Mouse (Mus musculus): ENCODE results near the gene Bsg. TPM values are rescaled to one million over a fixed set of nuclear protein-coding genes. Genes with fewer than 3 reads are reported as not detected.

Gene Bsg
- polyA plus RNA-seq, 1 experiment from 2014 or later, result 680 TPM

GRCm38 (mm10) chr10:79728323-79729249, 24.3 kb downstream of the Bsg start:
- no peaks in the 10 kb centered on the region for H3K9me3 ChIP-seq (ENCODE audit: control insufficient read depth, low read length)
- H3K27ac ChIP-seq (replicated peaks; ENCODE audit: low read depth, low read length), result no peak overlapping the region
- no peak for ATAC-seq (ENCODE audit: low FRiP score, low TSS enrichment)
- DNase-seq, result no peak
- H3K36me3 ChIP-seq (ENCODE audit: control insufficient read depth, insufficient read depth, low read length), result no peaks in the 10 kb centered on the region; the same call in 1 of the 2 replicates
- 75% methylated on average over 28 of the region's 28 CpGs for WGBS
- no peaks in the 10 kb centered on the region for H3K27me3 ChIP-seq (ENCODE audit: control insufficient read depth, insufficient read depth, low read length)
- H3K9ac ChIP-seq (replicated peaks; ENCODE audit: low read length), result no peak overlapping the region
- H3K4me2 ChIP-seq (ENCODE audit: low read length), result no peak overlapping the region
- H3K4me1 ChIP-seq (ENCODE audit: control insufficient read depth, insufficient read depth, low read length), result no peaks in the 10 kb centered on the region
- no peak overlapping the region for H3K4me3 ChIP-seq (replicated peaks; ENCODE audit: low read depth, low read length)

- 87% methylated on average over 13 of the region's 13 CpGs for WGBS
- Histone ChIP-seq H3K27ac (replicated peaks; ENCODE audit: low read depth, low read length) (no peak overlapping the region), H3K4me3 (replicated peaks; ENCODE audit: low read depth, low read length) (no peak overlapping the region), H3K27me3 (ENCODE audit: control insufficient read depth, insufficient read depth, low read length) (no peaks in the 10 kb centered on the region), H3K9ac (replicated peaks; ENCODE audit: low read length) (no peak overlapping the region), H3K9me3 (ENCODE audit: control insufficient read depth, low read length) (no peaks in the 10 kb centered on the region), H3K4me1 (ENCODE audit: control insufficient read depth, insufficient read depth, low read length) (no peaks in the 10 kb centered on the region), H3K4me2 (ENCODE audit: low read length) (no peak overlapping the region), H3K36me3 (ENCODE audit: control insufficient read depth, insufficient read depth, low read length) (peaks cover 7% of the 10 kb centered on the region)
- ATAC-seq (ENCODE audit: low FRiP score, low TSS enrichment) (no peak), DNase-seq (no peak)
Measured at GRCm38 (mm10) chr10:79729357-79729965, 25.2 kb downstream of the Bsg start.

- Histone ChIP-seq H3K4me1 (ENCODE audit: control insufficient read depth, insufficient read depth, low read length) (no peaks in the 10 kb centered on the region), H3K4me3 (replicated peaks; ENCODE audit: low read depth, low read length) (no peak overlapping the region), H3K9me3 (ENCODE audit: control insufficient read depth, low read length) (peaks cover 3% of the 10 kb centered on the region; the same call in 1 of the 2 replicates), H3K27me3 (ENCODE audit: control insufficient read depth, insufficient read depth, low read length) (no peaks in the 10 kb centered on the region), H3K4me2 (ENCODE audit: low read length) (no peak overlapping the region), H3K27ac (replicated peaks; ENCODE audit: low read depth, low read length) (no peak overlapping the region), H3K9ac (replicated peaks; ENCODE audit: low read length) (no peak overlapping the region), H3K36me3 (ENCODE audit: control insufficient read depth, insufficient read depth, low read length) (peaks cover 38% of the 10 kb centered on the region)
- no peak for DNase-seq
- 100% methylated on average over 1 of the region's 1 CpGs for WGBS
- no peak for ATAC-seq (ENCODE audit: low FRiP score, low TSS enrichment)
Measured at GRCm38 (mm10) chr10:79732500-79732899, 28.2 kb downstream of the Bsg start.

GRCm38 (mm10) chr10:79733847-79734246, 29.6 kb downstream of the Bsg start:
- no peak overlapping the region for H3K27ac ChIP-seq (replicated peaks; ENCODE audit: low read depth, low read length)
- H3K4me1 ChIP-seq (ENCODE audit: control insufficient read depth, insufficient read depth, low read length), result no peaks in the 10 kb centered on the region
- H3K4me3 ChIP-seq (replicated peaks; ENCODE audit: low read depth, low read length), result no peak overlapping the region
- ATAC-seq (ENCODE audit: low FRiP score, low TSS enrichment) (no peak), DNase-seq (no peak)
- H3K36me3 ChIP-seq (ENCODE audit: control insufficient read depth, insufficient read depth, low read length), result peaks cover 51% of the 10 kb centered on the region
- no peaks in the 10 kb centered on the region for H3K27me3 ChIP-seq (ENCODE audit: control insufficient read depth, insufficient read depth, low read length)
- H3K9ac ChIP-seq (replicated peaks; ENCODE audit: low read length), result no peak overlapping the region
- peaks cover 13% of the 10 kb centered on the region for H3K9me3 ChIP-seq (ENCODE audit: control insufficient read depth, low read length)
- WGBS, result 96% methylated on average over 15 of the region's 15 CpGs
- H3K4me2 ChIP-seq (ENCODE audit: low read length), result no peak overlapping the region

- DNase-seq, result no peak
- Histone ChIP-seq H3K4me2 (ENCODE audit: low read length) (no peak overlapping the region), H3K9me3 (ENCODE audit: control insufficient read depth, low read length) (peaks cover 29% of the 10 kb centered on the region), H3K9ac (replicated peaks; ENCODE audit: low read length) (no peak overlapping the region), H3K4me3 (replicated peaks; ENCODE audit: low read depth, low read length) (no peak overlapping the region), H3K36me3 (ENCODE audit: control insufficient read depth, insufficient read depth, low read length) (peaks cover 66% of the 10 kb centered on the region), H3K27me3 (ENCODE audit: control insufficient read depth, insufficient read depth, low read length) (no peaks in the 10 kb centered on the region), H3K27ac (replicated peaks; ENCODE audit: low read depth, low read length) (no peak overlapping the region), H3K4me1 (ENCODE audit: control insufficient read depth, insufficient read depth, low read length) (no peaks in the 10 kb centered on the region)
- 34% methylated on average over 52 of the region's 52 CpGs for WGBS
- no peak for ATAC-seq (ENCODE audit: low FRiP score, low TSS enrichment)
Measured at GRCm38 (mm10) chr10:79735361-79735760, 31.1 kb downstream of the Bsg start.

- no peak overlapping the region for H3K4me2 ChIP-seq (ENCODE audit: low read length)
- 91% methylated on average over 14 of the region's 14 CpGs for WGBS
- H3K9ac ChIP-seq (replicated peaks; ENCODE audit: low read length), result no peak overlapping the region
- no peak overlapping the region for H3K27ac ChIP-seq (replicated peaks; ENCODE audit: low read depth, low read length)
- peaks cover 80% of the 10 kb centered on the region for H3K36me3 ChIP-seq (ENCODE audit: control insufficient read depth, insufficient read depth, low read length)
- no peak overlapping the region for H3K4me3 ChIP-seq (replicated peaks; ENCODE audit: low read depth, low read length)
- H3K9me3 ChIP-seq (ENCODE audit: control insufficient read depth, low read length), result peaks cover 29% of the 10 kb centered on the region
- no peaks in the 10 kb centered on the region for H3K4me1 ChIP-seq (ENCODE audit: control insufficient read depth, insufficient read depth, low read length)
- H3K27me3 ChIP-seq (ENCODE audit: control insufficient read depth, insufficient read depth, low read length), result no peaks in the 10 kb centered on the region
- no peak for DNase-seq
- ATAC-seq (ENCODE audit: low FRiP score, low TSS enrichment), result no peak
Measured at GRCm38 (mm10) chr10:79736706-79737105, 32.4 kb downstream of the Bsg start.

GRCm38 (mm10) chr10:79738259-79738658, 34.0 kb downstream of the Bsg start:
- Histone ChIP-seq H3K9me3 (ENCODE audit: control insufficient read depth, low read length) (peaks cover 29% of the 10 kb centered on the region), H3K27me3 (ENCODE audit: control insufficient read depth, insufficient read depth, low read length) (no peaks in the 10 kb centered on the region), H3K4me2 (ENCODE audit: low read length) (no peak overlapping the region), H3K9ac (replicated peaks; ENCODE audit: low read length) (no peak overlapping the region), H3K36me3 (ENCODE audit: control insufficient read depth, insufficient read depth, low read length) (peaks cover 93% of the 10 kb centered on the region), H3K27ac (replicated peaks; ENCODE audit: low read depth, low read length) (no peak overlapping the region), H3K4me3 (replicated peaks; ENCODE audit: low read depth, low read length) (no peak overlapping the region), H3K4me1 (ENCODE audit: control insufficient read depth, insufficient read depth, low read length) (no peaks in the 10 kb centered on the region)
- no peak for ATAC-seq (ENCODE audit: low FRiP score, low TSS enrichment)
- WGBS, result 83% methylated on average over 10 of the region's 10 CpGs
- no peak for DNase-seq

GRCm38 (mm10) chr10:79739234-79739633, 34.9 kb downstream of the Bsg start:
- H3K4me1 ChIP-seq (ENCODE audit: control insufficient read depth, insufficient read depth, low read length), result no peaks in the 10 kb centered on the region
- peaks cover 29% of the 10 kb centered on the region for H3K9me3 ChIP-seq (ENCODE audit: control insufficient read depth, low read length)
- H3K27ac ChIP-seq (replicated peaks; ENCODE audit: low read depth, low read length), result no peak overlapping the region
- 97% methylated on average over 28 of the region's 28 CpGs for whole genome bisulfite sequencing
- H3K4me3 ChIP-seq (replicated peaks; ENCODE audit: low read depth, low read length), result no peak overlapping the region
- H3K4me2 ChIP-seq (ENCODE audit: low read length), result no peak overlapping the region
- H3K36me3 ChIP-seq (ENCODE audit: control insufficient read depth, insufficient read depth, low read length), result peaks cover 94% of the 10 kb centered on the region
- no peaks in the 10 kb centered on the region for H3K27me3 ChIP-seq (ENCODE audit: control insufficient read depth, insufficient read depth, low read length)
- no peak overlapping the region for H3K9ac ChIP-seq (replicated peaks; ENCODE audit: low read length)
- DNase-seq (no peak), ATAC-seq (ENCODE audit: low FRiP score, low TSS enrichment) (no peak)
